Mouse (Mus musculus) stomach, postnatal 0 days (tissue): Measurements from ENCODE around the gene Dpp9.

Experiments
- CTCF ChIP-seq: IDR thresholded peaks from 2 replicates; pipeline ENCODE4 v1.5.1; 2016; ENCODE audit warnings: antibody characterized with exemption, low read depth, mild to moderate bottlenecking, moderate library complexity
- EP300 ChIP-seq: optimal IDR thresholded peaks from 2 replicates; pipeline ENCODE3; 2016; ENCODE audit warnings: antibody characterized with exemption

- TF ChIP-seq CTCF (peak; percentile 34), EP300 (no peak)
Measured at GRCm38 (mm10) chr17:56241541-56242401, 23.1 kb upstream of the Dpp9 start.
